Mouse (Mus musculus): Measurements from ENCODE around the gene Rnf135.
"Not testable (repeated sequence)": the region's sequence is repeated elsewhere in the genome, so short reads cannot be mapped to it uniquely, and the experiment has no call there.

The Rnf135 gene

DNA sequence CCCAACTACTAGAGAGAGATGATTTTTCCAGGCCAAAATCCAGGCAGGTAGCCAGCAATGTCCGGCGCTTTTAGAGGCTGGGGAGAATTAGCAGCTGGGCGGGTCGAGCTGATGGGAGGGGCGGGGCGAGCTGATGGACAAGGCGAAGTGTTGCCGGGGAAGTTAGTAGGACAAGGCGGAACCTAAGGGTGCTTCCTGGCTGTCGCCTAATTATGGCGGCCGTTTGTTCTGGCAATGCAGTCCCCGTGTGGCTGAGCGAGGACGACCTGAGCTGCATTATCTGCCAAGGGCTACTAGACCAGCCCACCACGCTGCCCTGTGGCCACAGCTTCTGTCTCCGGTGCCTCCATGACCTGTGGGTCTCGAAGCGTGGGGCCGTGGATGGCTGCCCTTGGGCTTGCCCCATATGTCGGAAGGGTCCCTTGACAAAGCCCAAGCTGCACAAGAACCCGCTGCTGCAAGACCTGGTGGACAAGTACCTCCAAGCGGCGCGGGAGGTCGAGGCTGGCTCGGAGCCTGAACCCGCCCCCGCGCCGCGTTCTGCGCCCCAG is at the start of gene Rnf135:
Rnf135 (plus strand) TSS at position 147 of the 551 bp plus-strand sequence.
- DNase-seq (ENCODE audit: low spot score) = peak; percentile 83

DNA sequence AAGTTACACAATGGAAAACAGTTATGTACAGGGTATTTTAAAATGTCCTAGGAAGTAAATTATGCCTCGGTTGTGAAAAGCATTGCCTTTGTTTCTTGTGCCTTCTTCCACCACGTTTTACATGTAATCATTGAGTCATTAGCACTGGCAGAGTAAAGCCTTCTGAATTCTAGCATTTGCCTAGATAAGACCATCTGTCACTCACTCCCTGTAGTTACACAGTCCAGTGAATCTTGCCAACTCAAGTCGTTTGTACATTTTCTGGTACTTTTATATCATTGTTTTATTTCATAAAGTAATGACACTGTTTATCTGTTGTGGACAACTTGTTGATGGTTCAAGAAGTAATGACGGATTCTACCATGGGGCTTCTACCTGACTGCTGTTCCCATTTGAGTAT is 48.9 kb upstream of the Rnf135 start:
- DNase-seq (ENCODE audit: low spot score) = no peak

DNA sequence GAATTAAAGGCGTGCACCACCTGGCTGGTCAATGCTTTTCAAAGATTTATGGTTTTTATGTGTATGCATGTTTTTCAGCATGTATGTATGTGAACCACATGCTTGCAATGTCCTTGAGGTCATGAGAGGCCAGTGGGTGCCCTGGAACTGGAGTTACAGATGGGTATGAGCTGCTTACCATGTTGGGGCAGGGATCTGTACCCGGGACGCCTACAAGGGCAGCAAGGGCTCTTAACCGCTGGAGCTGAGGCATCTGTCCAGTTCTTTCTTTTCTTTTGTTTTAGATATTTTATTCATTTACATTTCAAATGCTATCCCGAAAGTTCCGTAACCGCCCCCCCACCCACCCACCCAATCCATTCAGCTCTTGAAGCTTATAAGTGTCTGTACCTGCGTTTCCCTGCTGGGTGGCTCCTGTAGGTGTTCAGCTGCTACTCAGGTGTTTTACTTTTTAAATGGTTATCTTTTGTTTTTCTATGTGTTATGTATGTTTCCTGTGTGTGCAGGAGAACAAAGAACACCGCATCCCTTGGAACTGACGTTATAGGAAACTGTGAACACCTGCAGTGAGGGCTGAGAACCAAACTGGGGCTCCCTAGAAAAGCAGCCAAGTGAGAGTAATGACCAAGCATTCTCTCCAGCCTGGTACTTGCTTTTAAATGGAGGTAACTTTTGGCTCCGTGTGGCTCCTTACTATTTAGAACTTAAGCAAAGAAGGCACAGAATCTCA is 47.5 kb upstream of the Rnf135 start:
- DNase-seq (ENCODE audit: low spot score) = no peak

DNA sequence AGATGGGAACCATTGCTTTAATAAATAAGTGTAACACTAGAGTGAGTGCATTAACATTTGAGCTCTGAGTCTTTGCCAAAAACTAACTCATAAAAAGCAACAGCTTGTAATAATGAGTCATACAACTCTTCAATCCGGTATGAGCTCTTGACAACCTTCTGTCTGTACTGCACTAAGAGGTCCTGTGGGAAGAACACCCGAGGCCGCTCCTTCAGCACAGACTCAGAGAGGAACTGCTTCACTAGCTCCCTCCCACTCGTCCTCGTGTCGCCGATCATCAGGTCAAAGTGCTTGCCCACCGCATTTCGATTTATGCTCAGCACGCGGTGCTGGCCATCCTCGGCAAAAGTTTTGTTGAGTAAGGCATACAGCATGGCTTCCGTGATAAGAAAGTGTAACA is 46.9 kb upstream of the Rnf135 start:
- DNase-seq (ENCODE audit: low spot score) = no peak

DNA sequence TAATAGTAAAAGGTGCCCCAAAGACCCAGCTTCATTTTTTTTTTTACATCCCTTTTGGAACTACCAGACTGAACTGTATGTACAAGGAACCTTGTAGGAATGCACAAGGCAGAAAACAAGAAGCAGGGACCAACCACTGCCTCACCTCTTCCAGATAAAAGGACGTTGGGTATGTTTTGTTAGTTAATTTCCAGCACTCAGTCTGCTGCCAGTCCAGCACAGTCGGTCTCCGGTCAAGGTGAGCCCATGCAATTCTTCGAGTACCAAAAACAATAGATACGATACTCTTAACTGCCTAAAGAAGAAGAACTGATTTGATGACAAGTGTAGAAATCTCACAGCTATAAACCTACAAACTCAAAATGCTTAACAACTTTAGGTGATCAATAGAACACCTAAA is 45.9 kb upstream of the Rnf135 start:
- no peak for DNase-seq (ENCODE audit: low spot score)

DNA sequence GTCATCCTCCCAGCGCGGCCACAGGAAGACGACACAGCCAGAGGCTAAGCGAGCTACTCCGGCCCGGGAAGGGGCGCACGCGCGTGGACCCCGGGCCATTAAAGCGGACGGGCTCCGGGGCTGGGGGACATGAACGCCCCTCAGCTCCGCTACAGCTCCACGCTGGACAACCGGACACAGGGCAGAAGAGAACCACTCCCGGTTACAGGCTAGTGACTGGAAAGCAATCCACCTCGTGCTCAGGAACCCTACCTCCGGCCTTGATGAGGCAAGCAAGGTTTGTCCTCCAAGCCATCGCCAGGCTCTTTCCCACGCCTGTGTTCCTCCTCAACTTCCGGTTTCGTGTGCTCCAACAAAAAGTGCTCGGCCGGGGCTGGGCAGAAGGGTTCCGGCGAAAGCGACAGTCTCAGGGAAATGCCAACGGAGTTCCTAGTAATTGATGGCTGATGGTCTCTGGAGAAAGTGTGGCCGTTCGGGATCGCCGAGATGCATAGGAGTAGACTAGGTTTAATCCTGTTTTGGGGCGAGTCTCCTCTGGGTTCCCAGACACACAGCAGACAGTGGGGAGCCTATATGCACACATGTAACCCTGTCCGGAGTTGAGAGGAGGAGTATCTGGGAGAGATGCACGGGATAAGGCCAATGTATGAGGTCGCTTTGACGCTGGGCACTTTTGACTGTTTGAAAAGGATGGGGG is 41.7 kb upstream of the Rnf135 start, which contains the start of gene Tefm:
Tefm (minus strand) TSS at position 351 of the 697 bp plus-strand sequence.
- peak; percentile 91 for DNase-seq (ENCODE audit: low spot score)

DNA sequence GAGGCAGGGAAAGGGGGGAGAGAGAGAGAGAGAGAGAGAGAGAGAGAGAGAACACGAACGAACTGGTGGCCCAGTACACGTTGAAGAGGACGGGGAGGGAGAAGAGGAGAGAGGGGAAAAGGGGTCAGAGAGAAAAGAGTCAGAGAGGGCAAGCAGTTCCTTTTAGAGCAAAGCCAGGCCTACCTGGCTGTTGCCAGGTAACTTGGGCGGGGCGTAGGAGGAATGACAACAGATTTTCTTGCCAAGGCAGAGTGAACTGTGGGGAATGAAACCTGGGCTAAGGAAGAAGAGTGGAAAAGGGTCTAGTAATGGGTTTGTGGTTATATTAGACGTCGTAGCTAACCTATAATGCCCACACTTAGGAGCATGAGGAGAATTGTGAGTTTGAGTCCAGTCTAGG is 40.8 kb upstream of the Rnf135 start:
- DNase-seq (ENCODE audit: low spot score) = no peak

DNA sequence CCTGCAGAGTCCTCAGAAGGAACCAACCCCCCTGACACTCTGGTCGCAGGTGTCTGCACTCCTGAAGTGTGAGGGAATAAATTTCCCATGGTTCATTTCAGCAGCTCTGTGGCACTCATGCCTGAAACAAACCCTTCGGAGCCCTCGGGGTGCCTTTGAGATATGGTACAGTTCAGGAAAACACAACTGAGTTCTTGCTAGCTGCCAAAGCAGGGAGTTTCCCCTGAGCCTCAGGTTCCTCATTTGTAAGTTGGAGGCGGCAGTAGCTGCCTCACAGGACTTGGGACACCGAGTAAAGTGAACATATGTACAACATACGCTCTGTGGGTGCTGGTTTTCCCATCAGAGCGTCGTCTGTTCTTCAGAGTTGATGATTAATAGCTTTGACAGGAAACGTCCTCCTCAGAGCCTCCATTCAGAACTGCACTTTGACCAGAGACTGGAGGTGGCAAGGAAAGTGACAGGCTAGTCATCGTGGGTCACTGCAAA is 37.8 kb upstream of the Rnf135 start:
- DNase-seq (ENCODE audit: low spot score) = peak; percentile 17

DNA sequence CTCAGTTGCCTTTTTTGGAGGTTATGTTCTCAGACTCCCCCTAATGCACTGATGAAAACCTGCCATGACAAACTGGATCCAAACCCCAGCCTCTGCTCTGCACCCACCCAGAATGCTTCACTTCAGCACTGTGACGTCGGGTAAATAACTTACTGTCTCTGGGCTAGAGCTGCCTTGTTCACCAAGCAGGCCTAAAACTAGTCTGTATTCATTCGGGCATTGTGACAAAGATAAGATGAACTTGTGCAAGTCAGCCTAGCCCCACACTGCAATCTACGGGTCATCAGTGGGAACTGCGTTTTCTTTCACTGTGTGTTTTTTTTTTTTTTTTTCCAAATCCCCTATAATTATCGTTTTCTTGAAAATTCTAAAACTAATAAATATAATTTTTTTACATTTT is 35.9 kb upstream of the Rnf135 start:
- DNase-seq (ENCODE audit: low spot score) = peak; percentile 14

DNA sequence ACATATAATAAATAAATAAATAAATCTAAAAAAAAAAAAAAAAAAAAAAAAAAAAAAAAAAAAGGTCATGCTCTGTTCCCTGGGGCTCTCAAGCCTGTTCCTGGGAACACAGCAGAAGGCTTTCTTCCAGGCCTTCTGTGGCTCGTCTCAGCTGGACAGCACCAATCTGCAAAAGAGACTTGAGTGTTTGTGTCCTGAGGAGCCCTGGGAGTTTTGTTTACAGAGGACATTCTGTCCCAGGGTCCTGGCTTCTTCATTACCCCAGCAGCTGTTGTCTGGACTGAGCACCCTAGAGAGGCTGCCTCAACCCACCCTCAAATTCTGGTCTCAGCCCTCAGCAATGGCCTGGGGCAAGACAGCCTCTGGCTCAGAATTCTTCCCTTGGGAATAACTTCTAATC is 35.3 kb upstream of the Rnf135 start:
- peak; percentile 11 for DNase-seq (ENCODE audit: low spot score)

DNA sequence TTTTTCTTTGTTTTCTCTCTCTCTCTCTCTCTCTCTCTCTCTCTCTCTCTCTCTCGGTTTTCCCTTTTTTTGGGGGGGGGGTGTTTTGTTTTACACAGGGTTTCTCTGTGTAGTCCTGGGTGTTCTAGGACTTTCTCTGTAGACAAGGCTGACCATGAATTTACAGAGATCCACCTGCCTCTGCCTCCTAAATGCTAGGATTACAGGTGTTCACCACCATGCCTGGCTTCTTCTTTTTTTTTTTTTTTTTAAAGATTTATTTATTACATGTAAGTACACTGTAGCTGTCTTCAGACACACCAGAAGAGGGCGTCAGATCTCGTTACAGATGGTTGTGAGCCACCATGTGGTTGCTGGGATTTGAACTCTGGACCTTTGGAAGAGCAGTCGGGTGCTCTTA is 34.7 kb upstream of the Rnf135 start:
- DNase-seq (ENCODE audit: low spot score) = not testable (repeated sequence)

DNA sequence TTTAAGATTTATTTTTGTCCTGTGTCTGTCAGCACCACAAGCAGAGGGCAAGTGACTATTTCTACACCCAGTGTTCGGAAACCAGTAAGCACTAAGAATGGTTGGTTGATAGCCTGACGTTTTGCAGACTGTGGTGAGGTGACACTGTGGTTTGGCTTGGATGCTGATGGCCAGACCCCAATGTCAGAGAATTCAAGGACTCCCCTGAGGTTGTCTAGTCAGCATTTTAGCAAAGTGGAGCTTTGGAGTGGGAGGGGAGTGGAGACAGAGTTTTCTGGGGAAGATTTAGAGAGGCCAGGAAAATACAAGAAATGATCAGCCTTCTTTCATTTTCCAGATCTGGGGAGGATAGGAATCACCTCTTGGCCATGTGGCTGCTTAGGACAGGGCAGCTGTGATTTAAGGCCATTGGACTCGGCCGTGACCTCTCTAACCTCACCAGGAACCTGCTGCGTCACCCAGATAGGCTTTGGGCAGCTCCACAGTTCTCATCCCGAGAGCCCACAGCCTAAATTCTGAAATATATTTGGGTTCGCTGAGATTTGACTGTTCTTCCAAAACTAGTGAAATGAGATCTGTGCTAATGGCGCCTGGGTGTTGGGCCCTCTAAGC is 34.1 kb upstream of the Rnf135 start:
- DNase-seq (ENCODE audit: low spot score) = no peak

DNA sequence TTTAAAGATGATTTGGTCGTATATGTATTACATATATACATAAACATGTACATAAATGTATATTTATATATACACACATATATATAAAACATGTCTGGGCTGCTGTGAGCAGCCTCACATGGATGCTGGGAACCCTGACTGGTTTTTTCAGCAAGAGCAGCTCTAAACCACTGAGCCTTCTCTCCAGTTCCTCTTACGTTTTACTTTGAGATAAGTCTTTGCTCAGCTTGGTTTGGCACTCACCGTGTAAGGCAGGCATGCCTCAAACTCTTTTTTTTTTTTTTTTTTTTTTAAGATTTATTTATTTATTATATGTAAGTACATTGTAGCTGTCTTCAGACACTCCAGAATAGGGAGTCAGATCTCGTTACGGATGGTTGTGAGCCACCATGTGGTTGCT is 33.1 kb upstream of the Rnf135 start:
- no peak for DNase-seq (ENCODE audit: low spot score)

DNA sequence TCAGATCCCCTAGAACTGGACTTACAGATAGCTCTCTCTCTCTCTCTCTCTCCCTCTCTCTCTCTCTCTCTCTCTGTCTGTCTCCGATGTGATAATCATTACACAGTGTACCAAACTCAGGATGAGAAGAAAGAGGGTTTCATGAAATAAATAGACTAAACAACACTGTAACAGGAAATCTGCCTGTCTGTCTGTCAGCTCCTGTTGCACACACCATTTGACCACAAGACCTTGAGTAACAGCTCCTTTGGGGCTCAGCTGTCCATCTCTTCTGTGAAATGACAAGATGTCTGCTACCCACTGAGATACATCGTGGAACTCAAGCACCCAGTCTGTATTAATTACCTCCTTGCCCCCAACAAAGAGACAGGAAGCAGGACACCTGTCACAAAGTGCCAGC is 32.1 kb upstream of the Rnf135 start:
- no peak for DNase-seq (ENCODE audit: low spot score)

DNA sequence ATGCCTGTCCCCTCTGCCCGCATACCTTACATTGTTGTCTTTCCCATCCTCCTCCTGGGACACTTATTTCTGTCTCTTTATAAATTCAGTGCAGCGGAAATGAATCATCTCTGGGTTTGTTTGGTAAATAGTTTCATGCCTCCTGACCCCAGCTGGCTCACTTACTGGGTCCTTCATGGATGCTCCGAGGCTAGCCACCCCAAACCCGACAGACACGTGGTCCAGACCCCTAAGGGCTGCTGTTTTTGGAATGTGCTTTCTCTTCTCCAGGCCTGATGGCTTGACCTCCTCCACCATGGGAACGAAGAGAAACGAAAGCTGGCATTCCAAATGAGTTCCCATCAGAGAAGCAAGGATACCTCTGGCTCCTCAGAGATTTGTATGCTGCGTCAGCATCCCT is 31.3 kb upstream of the Rnf135 start:
- DNase-seq (ENCODE audit: low spot score) = no peak

DNA sequence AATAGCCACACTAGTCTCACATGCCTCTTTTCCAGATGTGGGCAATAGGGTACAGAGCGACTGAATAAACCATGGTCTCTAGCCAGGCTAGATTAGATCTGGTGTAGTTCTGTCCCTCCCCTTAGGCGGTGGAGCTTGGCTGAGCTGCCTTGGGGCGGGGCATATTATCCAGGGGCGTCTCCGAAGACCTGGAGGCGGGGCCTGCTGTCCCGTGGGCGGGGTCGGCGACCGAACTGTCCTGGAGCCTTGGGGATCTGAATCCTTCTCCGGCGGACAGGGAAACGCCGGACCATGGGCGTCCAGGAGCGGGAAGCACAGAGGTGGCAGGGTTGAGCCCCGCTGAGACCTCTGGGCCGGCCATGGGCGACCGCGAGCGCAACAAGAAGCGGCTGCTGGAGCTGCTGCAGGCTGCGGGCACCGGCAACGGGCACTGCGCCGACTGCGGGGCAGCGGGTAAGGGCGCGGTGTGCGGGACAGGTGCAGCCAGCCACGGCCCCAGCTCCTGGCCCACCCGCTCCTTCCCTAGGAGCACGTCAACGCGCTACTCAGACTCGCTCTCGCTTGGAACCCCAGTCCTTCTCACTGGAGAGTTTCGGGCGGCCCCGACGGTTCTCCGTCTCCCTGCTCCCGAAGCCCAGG is 29.7 kb upstream of the Rnf135 start, which contains the start of gene Adap2:
Adap2 (plus strand) TSS at position 249 of the 639 bp plus-strand sequence.
- DNase-seq (ENCODE audit: low spot score) = peak; percentile 84

DNA sequence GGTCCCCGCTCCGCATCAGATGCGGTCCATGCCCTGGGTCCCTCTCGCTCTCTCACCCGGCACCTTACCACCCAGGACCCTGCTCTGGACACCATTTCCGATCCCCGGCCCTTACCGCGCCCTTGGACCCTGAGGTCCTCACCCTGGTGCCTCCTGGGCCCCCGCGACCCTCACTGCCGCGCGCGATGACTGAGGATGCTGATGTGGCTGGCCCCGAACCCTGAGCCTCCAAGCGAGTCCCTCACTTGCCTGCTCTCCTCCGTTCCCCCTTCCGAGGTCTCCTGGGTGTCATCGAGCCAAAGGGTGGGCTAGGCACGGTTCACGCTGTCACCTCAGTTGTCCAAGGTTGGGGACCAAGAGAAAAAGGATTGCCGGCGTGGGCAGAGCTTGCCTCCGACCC is 29.1 kb upstream of the Rnf135 start:
- no peak for DNase-seq (ENCODE audit: low spot score)

DNA sequence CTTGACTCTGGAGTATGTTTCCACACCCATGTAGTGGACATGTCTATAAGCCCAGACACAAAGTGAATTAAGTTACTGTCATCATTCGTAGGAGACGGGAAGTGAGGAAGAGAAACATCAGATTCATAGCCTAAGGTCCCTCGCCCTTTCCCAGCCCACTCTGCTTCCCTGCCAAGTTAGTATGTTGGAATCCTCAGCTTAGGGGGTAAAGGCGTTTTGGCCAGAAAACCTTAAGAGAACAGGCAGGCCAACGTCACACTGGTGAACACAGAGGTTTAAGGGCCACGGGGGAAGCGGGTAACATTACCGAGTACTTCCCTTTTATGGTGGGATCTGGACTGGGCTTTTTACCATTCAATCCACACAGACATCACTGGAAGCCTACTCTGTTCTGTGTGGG is 28.1 kb upstream of the Rnf135 start:
- no peak for DNase-seq (ENCODE audit: low spot score)

DNA sequence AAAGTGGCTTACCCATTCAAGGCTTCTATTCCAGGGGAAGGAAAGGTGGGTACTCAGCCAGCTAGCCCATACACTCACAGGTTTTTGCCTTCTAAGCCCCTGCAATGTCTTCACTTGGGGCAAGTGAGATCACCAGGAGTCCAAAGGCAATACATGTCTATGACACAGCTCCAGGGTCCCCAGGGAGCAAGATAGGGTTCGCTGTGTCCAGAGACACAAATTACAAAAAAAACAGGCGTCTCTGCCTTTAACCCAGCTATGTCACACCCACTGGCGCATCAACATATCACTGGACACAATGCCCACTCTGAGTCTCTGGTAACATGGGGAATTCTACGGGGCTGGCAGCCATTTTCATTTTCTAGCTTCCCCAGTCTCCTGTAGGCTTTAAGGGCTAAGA is 27.7 kb upstream of the Rnf135 start:
- DNase-seq (ENCODE audit: low spot score) = no peak

DNA sequence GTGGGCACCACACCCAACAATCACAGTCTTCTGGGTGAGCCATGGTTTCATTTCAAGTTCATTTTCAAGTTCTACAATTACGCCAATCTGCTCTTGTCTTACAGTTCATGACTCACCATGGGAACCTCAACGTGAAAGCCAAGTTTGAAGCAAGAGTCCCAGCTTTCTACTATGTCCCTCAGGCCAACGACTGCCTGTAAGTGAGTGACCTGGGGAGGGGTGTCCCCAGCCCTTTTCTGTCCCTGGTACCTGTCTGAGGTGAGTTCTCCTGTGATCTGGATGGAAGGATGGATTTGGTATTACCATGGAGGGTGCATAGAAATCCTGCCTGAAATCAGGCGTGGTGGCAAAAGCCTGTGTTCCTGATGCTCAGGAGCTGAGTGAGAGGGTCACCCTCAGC is 26.8 kb upstream of the Rnf135 start:
- no peak for DNase-seq (ENCODE audit: low spot score)

DNA sequence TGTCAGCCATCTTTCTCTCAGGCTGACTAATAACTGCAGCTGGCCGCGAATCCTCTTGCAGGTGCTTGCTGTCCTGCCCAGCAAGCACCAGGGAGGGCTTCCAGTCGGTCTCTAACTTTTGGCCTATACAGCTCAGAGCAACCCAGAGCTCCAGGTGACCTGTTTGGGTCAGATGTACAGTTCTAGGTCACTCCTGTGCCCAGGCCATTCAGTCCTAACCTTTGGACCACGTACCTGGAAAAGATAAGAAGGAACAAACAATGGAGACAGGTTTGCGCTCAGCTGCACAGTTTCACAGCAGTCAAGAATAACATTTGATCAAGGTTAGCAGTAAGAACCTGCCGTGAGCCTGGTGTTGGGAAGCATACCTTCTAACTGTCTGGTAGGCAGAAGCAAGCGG is 24.6 kb upstream of the Rnf135 start:
- no peak for DNase-seq (ENCODE audit: low spot score)

DNA sequence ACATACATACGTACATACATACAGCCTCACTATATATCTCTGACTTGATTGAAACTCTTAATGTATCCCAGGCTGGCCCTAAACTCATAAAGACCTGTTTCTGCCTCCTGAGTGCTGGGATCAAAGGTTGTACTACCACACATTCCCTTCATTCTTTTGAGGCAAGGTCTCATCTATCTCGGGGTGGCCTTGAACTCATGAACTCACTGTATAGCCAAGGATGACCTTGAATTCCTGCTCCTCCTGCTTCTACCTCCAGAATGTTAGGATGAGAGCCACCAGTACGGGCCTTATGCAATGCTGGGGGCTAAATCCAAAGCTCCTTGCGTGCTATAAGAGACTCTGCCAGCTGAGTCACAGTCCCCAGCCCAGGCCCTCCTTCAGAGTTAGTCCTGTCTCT is 22.6 kb upstream of the Rnf135 start:
- DNase-seq (ENCODE audit: low spot score) = no peak

Measured in retina, embryonic 14.5 days (tissue).